Mouse (Mus musculus): Measurements from ENCODE around the gene Abhd4.

DNA sequence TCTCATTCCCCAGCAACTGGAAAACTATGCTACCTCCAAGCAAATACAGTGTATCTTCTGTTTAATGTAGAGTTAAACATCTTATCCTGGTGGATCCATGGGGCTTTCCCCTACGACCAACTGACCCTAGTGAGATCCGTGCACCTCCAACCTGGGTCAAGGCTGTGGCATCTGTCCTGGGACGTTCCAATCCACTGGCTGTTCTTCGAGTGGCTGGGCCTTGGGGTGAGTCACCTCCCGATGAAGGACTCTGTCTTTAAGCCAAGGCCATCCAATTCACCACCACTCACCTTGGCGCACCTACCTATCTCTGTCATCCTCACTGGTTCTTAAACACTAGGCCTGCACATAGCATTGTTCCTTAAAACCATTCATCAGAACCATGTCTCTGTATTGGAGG lies 9.1 kb downstream of the Abhd4 start:
- TF ChIP-seq CTCF (IDR thresholded peaks at IDR 0.05; ENCODE audit: control insufficient read depth, insufficient read depth, insufficient replicate concordance, low read depth, low read length): no peak
- no peak for TF ChIP-seq POLR2A (IDR thresholded peaks at IDR 0.05; ENCODE audit: control insufficient read depth, low read depth, low read length)
